Mouse (Mus musculus) kidney, postnatal 0 days (tissue): ENCODE data around the gene Ddah1. TPM values are rescaled to one million over a fixed set of nuclear protein-coding genes. Genes with fewer than 3 reads are reported as not detected.
A peak's percentile ranks its signal among the peaks of the same experiment; 100 is the strongest.

Experiments used
- ATAC-seq: fragments of 200-750 bp; cut with Nextera tagmentation; replicated peaks from 2 replicates; pipeline ENCODE4 v1.8.0; 2017; ENCODE audit warnings: low read depth, moderate number of reproducible peaks, moderate TSS enrichment, moderate library complexity; ENCODE audit not compliant: low FRiP score
- DNase-seq: peaks from one replicate; pipeline ENCODE4 v3.0.0-alpha.2; 2016; ENCODE audit warnings: low spot score
- H3K27ac ChIP-seq: fragments of 300-500 bp; sonication (generic); 2 replicates; pipeline ENCODE4 v1.5.1; 2014; ENCODE audit warnings: mild to moderate bottlenecking
- H3K27me3 ChIP-seq: fragments of 300-500 bp; sonication (generic); 2 replicates; pipeline ENCODE4 v1.6.1; 2014; ENCODE audit warnings: low read length, mixed read lengths; ENCODE audit not compliant: insufficient read depth
- H3K36me3 ChIP-seq: fragments of 300-500 bp; sonication (generic); 2 replicates; pipeline ENCODE4 v1.6.1; 2014; ENCODE audit warnings: low read length, mixed read lengths; ENCODE audit not compliant: insufficient read depth
- H3K4me1 ChIP-seq: fragments of 300-500 bp; sonication (generic); replicated peaks from 2 replicates; pipeline ENCODE4 v1.6.1; 2014; ENCODE audit warnings: antibody characterized with exemption, low read length, mixed read lengths; ENCODE audit not compliant: insufficient read depth
- H3K4me2 ChIP-seq: fragments of 300-500 bp; sonication (generic); 2 replicates; pipeline ENCODE4 v1.6.1; 2014; ENCODE audit warnings: mild to moderate bottlenecking, low read length, moderate library complexity, mixed read lengths
- H3K4me3 ChIP-seq: fragments of 300-500 bp; sonication (generic); replicated peaks from 2 replicates; pipeline ENCODE4 v1.5.1; 2014; ENCODE audit warnings: low read depth, low read length
- H3K9ac ChIP-seq: fragments of 300-500 bp; sonication (generic); 2 replicates; pipeline ENCODE4 v1.6.1; 2014; ENCODE audit warnings: low read depth, low read length
- H3K9me3 ChIP-seq: fragments of 300-500 bp; sonication (generic); replicated peaks from 2 replicates; pipeline ENCODE4 v1.6.1; 2016; ENCODE audit warnings: low read length, inconsistent platforms, mixed read lengths
- CTCF ChIP-seq: IDR thresholded peaks from 2 replicates; pipeline ENCODE4 v1.5.1; 2016; ENCODE audit warnings: antibody characterized with exemption, low read depth, mild to moderate bottlenecking, moderate library complexity
- WGBS: fragments of 180-500 bp; shearing (Covaris S2); extraction: QIAGEN DNeasy Blood & Tissue Kit; methylation state at CpG from one replicate; pipeline ENCODE4 v1.1.7; 2014; 5-methylcytosine and 5-hydroxymethylcytosine counted together
- polyA plus RNA-seq: library from polyadenylated mRNA; unstranded; fragments of >200 nt; fragmentation: Nextera tagmentation; extraction: Ambion mirVana; gene quantifications from 2 replicates; pipeline ENCODE4 v1.2.1, GENCODE M21; 2015

Gene Ddah1
- polyA plus RNA-seq, 1 experiment from 2014 or later = 108 TPM

DNA sequence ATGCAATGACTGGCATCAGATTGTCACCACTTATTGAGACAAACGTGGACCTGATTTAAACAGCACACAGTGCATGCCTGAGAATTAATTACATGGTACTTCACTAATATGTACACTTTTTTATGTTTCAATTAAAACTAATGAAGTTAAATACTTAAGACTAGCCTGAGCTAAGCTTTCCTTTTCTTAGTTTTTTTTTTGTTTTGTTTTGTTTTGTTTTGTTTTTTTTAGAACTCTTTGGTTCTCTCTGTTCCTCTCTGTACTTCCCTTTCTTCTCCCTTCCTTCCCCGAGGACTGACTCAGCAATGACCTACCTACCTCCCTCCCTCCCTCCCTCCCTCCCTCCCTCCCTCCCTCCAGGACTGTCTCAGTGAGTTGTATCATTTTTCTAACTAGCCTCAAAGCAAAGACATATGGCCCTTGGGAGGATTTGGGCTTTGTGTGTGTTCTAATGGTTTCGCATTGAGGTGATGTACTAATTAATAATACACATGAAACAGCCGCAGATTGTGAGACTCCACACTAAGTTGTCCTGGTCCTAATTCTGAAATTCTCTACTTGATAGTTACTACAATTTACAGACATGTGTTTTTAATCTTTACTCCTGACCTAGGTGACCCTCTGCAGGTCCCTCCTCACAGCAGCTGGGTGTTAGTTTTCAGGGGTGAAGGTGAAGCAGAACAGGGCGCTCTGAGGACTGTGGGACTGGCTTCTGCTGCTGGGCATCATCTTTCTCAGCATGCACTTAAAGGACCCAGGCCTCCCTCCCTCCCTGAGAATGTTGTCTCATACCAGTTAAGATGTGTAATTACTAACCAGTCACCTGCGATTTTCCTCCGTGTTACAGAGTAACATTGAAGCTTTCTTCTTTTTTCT, 171.3 kb downstream of the Ddah1 start:
- ATAC-seq (no peak), DNase-seq (peak; percentile 25)
- no peak overlapping the region for H3K4me3 ChIP-seq
- WGBS = 43% methylated on average over 7 of the region's 7 CpGs
- peaks cover 27% of the 10 kb centered on the region for H3K36me3 ChIP-seq
- H3K4me1 ChIP-seq = peaks cover 7% of the 10 kb centered on the region; the same call in 1 of the 2 replicates
- H3K27ac ChIP-seq = no peak overlapping the region
- H3K9ac ChIP-seq = no peak overlapping the region
- no peaks in the 10 kb centered on the region for H3K9me3 ChIP-seq
- TF ChIP-seq CTCF = no peak
- no peaks in the 10 kb centered on the region for H3K27me3 ChIP-seq
- H3K4me2 ChIP-seq = no peak overlapping the region

DNA sequence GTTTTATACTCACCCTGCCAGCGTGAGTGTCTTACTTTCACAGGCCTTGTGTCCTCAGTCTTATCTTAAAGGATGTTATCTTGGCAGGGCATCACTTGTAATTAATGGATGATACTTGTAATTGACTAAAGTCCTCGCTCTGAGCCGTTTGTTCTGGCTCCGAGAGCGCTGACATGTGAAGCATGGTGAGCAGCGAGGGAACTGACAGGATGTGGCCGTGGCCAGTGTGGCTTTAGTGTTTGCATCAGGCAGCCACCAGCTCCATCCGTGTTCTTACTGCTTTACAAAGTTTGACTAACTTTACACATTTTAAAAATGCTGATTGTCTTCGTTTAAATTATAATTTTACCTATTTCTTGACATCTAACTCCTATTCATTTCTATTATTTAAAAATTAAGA, 175.4 kb downstream of the Ddah1 start:
- 0 out of 2 replicates have a peak, but pooled peaks cover 2% of the 10 kb centered on the region for H3K4me1 ChIP-seq
- no peak overlapping the region for H3K27ac ChIP-seq
- H3K4me2 ChIP-seq = no peak overlapping the region
- H3K4me3 ChIP-seq = no peak overlapping the region
- WGBS = 68% methylated on average over 9 of the region's 9 CpGs
- no peak overlapping the region for H3K9ac ChIP-seq
- no peaks in the 10 kb centered on the region for H3K27me3 ChIP-seq
- peaks cover 21% of the 10 kb centered on the region for H3K36me3 ChIP-seq
- TF ChIP-seq CTCF = no peak
- ATAC-seq (no peak), DNase-seq (no peak)
- H3K9me3 ChIP-seq = no peaks in the 10 kb centered on the region

DNA sequence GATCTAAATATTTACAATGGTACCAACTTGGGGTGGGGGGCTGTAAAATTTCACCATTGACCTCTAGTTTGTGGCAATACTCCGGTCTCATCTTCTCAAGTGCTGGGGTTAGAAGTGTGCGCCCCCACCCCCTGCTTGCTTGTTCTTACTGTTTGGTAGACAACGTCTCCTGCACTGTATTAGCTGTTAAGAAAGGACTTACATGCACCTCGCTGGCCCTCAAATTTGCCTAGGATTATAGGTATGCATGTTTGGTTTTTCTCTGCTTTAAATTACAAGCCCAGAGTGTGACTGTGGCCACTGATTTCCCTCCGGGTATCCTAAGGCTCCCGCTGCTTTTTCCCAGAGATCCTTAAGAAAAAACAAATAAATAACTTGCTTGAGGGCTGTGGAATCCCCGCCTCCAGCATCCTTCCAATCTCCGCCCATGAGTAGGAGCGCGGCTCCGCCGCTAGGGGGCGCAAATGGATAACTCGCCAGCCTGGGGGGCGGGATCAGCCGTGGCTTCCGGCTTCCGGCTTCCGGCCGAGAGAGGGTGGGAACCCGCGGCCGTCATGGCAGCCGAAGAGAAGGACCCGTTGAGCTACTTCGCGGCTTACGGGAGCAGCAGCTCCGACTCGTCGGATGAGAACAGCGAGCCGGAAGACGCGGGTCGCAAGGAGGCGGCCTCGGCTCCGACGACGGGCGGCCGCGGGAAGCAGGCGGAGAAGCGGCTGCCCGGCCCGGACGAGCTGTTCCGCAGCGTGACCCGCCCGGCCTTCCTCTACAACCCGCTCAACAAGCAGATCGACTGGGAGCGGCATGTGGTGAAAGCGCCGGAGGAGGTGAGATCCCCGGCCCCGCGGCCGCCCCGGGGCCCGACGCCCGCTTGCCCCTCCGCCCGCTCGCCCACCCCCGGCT, 179.3 kb downstream of the Ddah1 start, which contains the start of gene 2410004B18Rik:
Gene 2410004B18Rik, plus strand, starts transcription at position 510 of the 900 bp plus-strand sequence.
- Histone ChIP-seq H3K9me3 (no peaks in the 10 kb centered on the region), H3K9ac (peak within 1 kb of the TSS; percentile 92), H3K27me3 (no peaks in the 10 kb centered on the region), H3K4me3 (peak within 1 kb of the TSS; percentile 99), H3K36me3 (peaks cover 12% of the 10 kb centered on the region; the same call in 1 of the 2 replicates), H3K4me2 (peak within 1 kb of the TSS; percentile 83), H3K27ac (peak within 1 kb of the TSS; percentile 78), H3K4me1 (peaks cover 16% of the 10 kb centered on the region; the same call in 1 of the 2 replicates)
- peak; percentile 98 for TF ChIP-seq CTCF
- WGBS = 2% methylated on average over 43 of the region's 70 CpGs
- DNase-seq (peak; percentile 96), ATAC-seq (peak; percentile 92)

DNA sequence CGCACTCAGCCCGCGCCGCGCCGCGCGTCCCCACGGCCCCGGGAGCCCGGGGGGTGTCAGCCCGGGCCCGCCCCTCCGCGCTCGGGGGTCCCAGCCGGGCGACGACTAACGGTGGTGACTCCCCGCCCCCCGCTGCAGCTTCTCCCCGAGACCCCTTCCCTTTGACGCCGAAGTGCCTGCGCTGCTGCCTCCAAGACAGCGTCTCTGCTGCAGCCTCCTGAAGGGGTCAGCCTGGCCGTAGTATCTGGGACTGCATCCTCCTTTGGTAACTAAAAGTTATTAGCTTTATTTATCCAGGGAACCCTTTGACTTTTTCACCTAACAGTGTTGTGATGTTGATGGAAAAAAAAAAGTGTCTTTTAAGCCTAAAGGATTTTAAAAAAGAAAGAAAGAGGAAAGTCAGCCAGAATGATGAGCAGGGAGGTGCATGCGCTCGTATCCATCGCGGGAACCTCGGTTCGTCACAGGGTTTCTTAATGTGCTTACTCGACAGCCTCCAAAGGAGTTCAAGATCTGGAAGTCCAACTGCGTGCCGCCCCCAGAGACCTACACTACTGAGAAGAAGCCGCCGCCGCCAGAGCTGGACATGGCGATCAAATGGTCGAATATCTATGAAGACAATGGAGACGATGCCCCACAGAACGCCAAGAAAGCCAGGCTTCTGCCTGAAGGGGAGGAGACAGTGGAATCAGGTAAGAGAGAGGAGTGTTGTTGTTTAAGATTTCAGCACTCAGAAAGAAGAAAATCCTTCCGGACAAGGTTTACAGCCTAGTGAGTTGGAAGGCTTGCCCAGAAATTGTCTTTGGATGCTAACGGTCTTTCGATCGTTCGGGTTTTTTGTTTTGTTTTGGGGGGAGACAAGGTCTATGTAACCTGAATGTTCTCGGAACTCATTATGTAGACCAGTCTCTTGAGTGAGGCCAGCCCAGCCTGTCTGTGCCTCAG, 180.2 kb downstream of the Ddah1 start:
- 0 out of 2 replicates have a peak, but pooled peaks have one; percentile 4 for ATAC-seq
- H3K4me1 ChIP-seq = peaks cover 16% of the 10 kb centered on the region; the same call in 1 of the 2 replicates
- H3K9me3 ChIP-seq = no peaks in the 10 kb centered on the region
- peak overlapping the region; percentile 83 for H3K4me2 ChIP-seq
- 0 out of 2 replicates have a peak, but pooled peaks have one; percentile 3 for TF ChIP-seq CTCF
- H3K27ac ChIP-seq = peak overlapping the region; percentile 78; the same call in 1 of the 2 replicates
- peak; percentile 61 for DNase-seq
- no peaks in the 10 kb centered on the region for H3K27me3 ChIP-seq
- 24% methylated on average over 34 of the region's 50 CpGs for WGBS
- peak overlapping the region; percentile 92 for H3K9ac ChIP-seq
- 0 out of 2 replicates have a peak, but pooled peaks cover 10% of the 10 kb centered on the region for H3K36me3 ChIP-seq
- H3K4me3 ChIP-seq = peak overlapping the region; percentile 99

DNA sequence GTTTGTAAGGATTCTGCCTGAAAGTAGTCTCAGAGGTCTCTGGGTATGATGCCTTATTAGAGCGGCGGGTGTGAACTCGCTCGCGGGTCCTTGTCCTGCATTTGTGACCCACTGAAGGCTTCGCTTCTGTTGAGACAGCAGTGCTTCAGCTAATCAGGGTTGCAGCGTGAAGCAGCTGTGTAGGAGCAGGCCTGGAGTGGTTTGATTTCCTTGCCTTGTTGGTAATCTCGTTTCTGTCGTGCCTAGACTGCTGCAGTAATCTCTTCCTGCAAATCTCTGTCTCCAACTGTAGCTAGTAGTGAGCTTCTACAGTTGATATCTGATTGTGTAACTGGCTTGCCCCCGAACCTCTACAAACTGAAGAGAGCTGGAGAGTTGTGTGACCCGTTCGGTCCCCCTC, 180.9 kb downstream of the Ddah1 start:
- H3K4me1 ChIP-seq = peaks cover 16% of the 10 kb centered on the region; the same call in 1 of the 2 replicates
- no peaks in the 10 kb centered on the region for H3K9me3 ChIP-seq
- H3K27ac ChIP-seq = no peak overlapping the region
- peak overlapping the region; percentile 83 for H3K4me2 ChIP-seq
- 81% methylated on average over 12 of the region's 12 CpGs for WGBS
- H3K36me3 ChIP-seq = peaks cover 15% of the 10 kb centered on the region
- no peak for ATAC-seq
- no peak overlapping the region for H3K4me3 ChIP-seq
- H3K27me3 ChIP-seq = no peaks in the 10 kb centered on the region
- TF ChIP-seq CTCF = no peak
- DNase-seq = no peak
- H3K9ac ChIP-seq = no peak overlapping the region
